In genomic region chr10:69263906-69264305, GRCm38 (mm10) we compare ENCODE assay signal across 13 mouse cellular contexts. TPM values are rescaled to one million over a fixed set of nuclear protein-coding genes. Genes with fewer than 3 reads are reported as not detected.
A peak's percentile ranks its signal among the peaks of the same experiment; 100 is the strongest.
DNase-seq lines count a peak whose midpoint lies in the region; ATAC-seq lines count a peak whose summit lies in the region.
"Had no signal": no experiment of that assay in that cellular context is flagged by ENCODE, and none has a peak within 500 bp of the region (broad histone marks: within the 10 kb centered on the region; RNA-seq: fewer than 3 reads in every experiment).

No protein-coding gene starts in this region.

- no peak overlapping the region for H3K27ac ChIP-seq in forebrain, embryonic 14.5 days (ENCODE audit: low read depth, low read length)
- no peak overlapping the region for H3K27ac ChIP-seq in forebrain, embryonic 11.5 days (ENCODE audit: low read depth, low read length)
- H3K27ac ChIP-seq in hindbrain, embryonic 10.5 days, result no peak overlapping the region
- H3K27ac ChIP-seq in hindbrain, embryonic 16.5 days (ENCODE audit: low read depth, low read length), result no peak overlapping the region
- no peak overlapping the region for H3K27ac ChIP-seq in midbrain, embryonic 11.5 days (ENCODE audit: low read depth, low read length)
- H3K27ac ChIP-seq in midbrain, embryonic 13.5 days, result no peak overlapping the region
- H3K27ac ChIP-seq: neural tube, embryonic 12.5 days had no signal

- H3K36me3 ChIP-seq in forebrain, embryonic 14.5 days (ENCODE audit: control insufficient read depth, insufficient read depth, low read length), result no peaks in the 10 kb centered on the region
- no peaks in the 10 kb centered on the region for H3K36me3 ChIP-seq in forebrain, embryonic 11.5 days (ENCODE audit: control insufficient read depth, insufficient read depth, low read length)
- peaks cover 15% of the 10 kb centered on the region; the same call in 1 of the 2 replicates for H3K36me3 ChIP-seq in hindbrain, embryonic 10.5 days
- 0 out of 2 replicates have a peak, but pooled peaks cover 3% of the 10 kb centered on the region for H3K36me3 ChIP-seq in hindbrain, embryonic 16.5 days (ENCODE audit: control insufficient read depth, insufficient read depth, low read length)
- no peaks in the 10 kb centered on the region for H3K36me3 ChIP-seq in midbrain, embryonic 11.5 days (ENCODE audit: control insufficient read depth, insufficient read depth, low read length)
- H3K36me3 ChIP-seq in midbrain, embryonic 13.5 days, result peaks cover 16% of the 10 kb centered on the region; the same call in 1 of the 2 replicates

- WGBS in forebrain, embryonic 14.5 days, result 77% methylated on average over 2 of the region's 2 CpGs
- 90% methylated on average over 2 of the region's 2 CpGs for WGBS in forebrain, embryonic 11.5 days
- WGBS in hindbrain, embryonic 10.5 days, result 83% methylated on average over 2 of the region's 2 CpGs
- 78% methylated on average over 2 of the region's 2 CpGs for WGBS in hindbrain, embryonic 16.5 days
- 83% methylated on average over 2 of the region's 2 CpGs for WGBS in midbrain, embryonic 11.5 days
- WGBS in midbrain, embryonic 13.5 days, result 64% methylated on average over 2 of the region's 2 CpGs

- peak; percentile 16 for DNase-seq in forebrain, embryonic 14.5 days (ENCODE audit: low spot score)
- no peak for DNase-seq in forebrain, embryonic 11.5 days (ENCODE audit: low spot score)
- peak; percentile 18 for DNase-seq in hindbrain, embryonic 10.5 days (ENCODE audit: low spot score)
- no peak for DNase-seq in midbrain, embryonic 11.5 days (ENCODE audit: low spot score, missing footprints)
- DNase-seq in retina, embryonic 14.5 days (ENCODE audit: low spot score), result peak; percentile 19
- DNase-seq in c-Kit-positive CD71-positive TER-119-positive erythroid progenitor cells, embryonic 14.5 days (ENCODE audit: low spot score), result no peak
- DNase-seq: cerebellum, adult 18-20 months; lung, postnatal 14 days had no signal

- no peak overlapping the region for H3K4me2 ChIP-seq in forebrain, embryonic 14.5 days (ENCODE audit: low read length)
- no peak overlapping the region for H3K4me2 ChIP-seq in forebrain, embryonic 11.5 days (ENCODE audit: low read depth, low read length, severe bottlenecking)
- no peak overlapping the region for H3K4me2 ChIP-seq in hindbrain, embryonic 16.5 days (ENCODE audit: low read length)
- H3K4me2 ChIP-seq in midbrain, embryonic 11.5 days, result no peak overlapping the region
- H3K4me2 ChIP-seq in midbrain, embryonic 13.5 days (replicated peaks), result no peak overlapping the region
- H3K4me2 ChIP-seq: liver, embryonic 11.5 days; neural tube, embryonic 12.5 days had no signal

- no peaks in the 10 kb centered on the region for H3K27me3 ChIP-seq in forebrain, embryonic 14.5 days (replicated peaks; ENCODE audit: control insufficient read depth, insufficient read depth, low read length)
- H3K27me3 ChIP-seq in forebrain, embryonic 11.5 days (ENCODE audit: control insufficient read depth, insufficient read depth, low read length), result no peaks in the 10 kb centered on the region
- no peaks in the 10 kb centered on the region for H3K27me3 ChIP-seq in hindbrain, embryonic 10.5 days (ENCODE audit: insufficient read depth, poor library complexity, severe bottlenecking)
- H3K27me3 ChIP-seq in hindbrain, embryonic 16.5 days (replicated peaks; ENCODE audit: control insufficient read depth, insufficient read depth, low read length), result no peaks in the 10 kb centered on the region
- H3K27me3 ChIP-seq in midbrain, embryonic 11.5 days (ENCODE audit: control insufficient read depth, insufficient read depth, low read length), result no peaks in the 10 kb centered on the region
- H3K27me3 ChIP-seq in midbrain, embryonic 13.5 days, result no peaks in the 10 kb centered on the region
- H3K27me3 ChIP-seq: neural tube, embryonic 12.5 days had no signal

- no peak overlapping the region for H3K4me3 ChIP-seq in forebrain, embryonic 14.5 days (ENCODE audit: low read depth, low read length)
- no peak overlapping the region for H3K4me3 ChIP-seq in forebrain, embryonic 11.5 days (ENCODE audit: low read depth, low read length)
- no peak overlapping the region for H3K4me3 ChIP-seq in hindbrain, embryonic 10.5 days
- no peak overlapping the region for H3K4me3 ChIP-seq in hindbrain, embryonic 16.5 days (ENCODE audit: low read length)
- H3K4me3 ChIP-seq in midbrain, embryonic 11.5 days (ENCODE audit: low read depth, low read length), result no peak overlapping the region
- no peak overlapping the region for H3K4me3 ChIP-seq in midbrain, embryonic 13.5 days (replicated peaks)
- H3K4me3 ChIP-seq: neural tube, embryonic 12.5 days had no signal

- H3K9ac ChIP-seq in forebrain, embryonic 14.5 days (ENCODE audit: low read length), result no peak overlapping the region
- H3K9ac ChIP-seq in forebrain, embryonic 11.5 days (ENCODE audit: low read length), result no peak overlapping the region
- H3K9ac ChIP-seq in hindbrain, embryonic 16.5 days (ENCODE audit: low read depth, low read length), result no peak overlapping the region
- no peak overlapping the region for H3K9ac ChIP-seq in midbrain, embryonic 11.5 days (ENCODE audit: low read length)
- no peak overlapping the region for H3K9ac ChIP-seq in midbrain, embryonic 13.5 days (replicated peaks)
- H3K9ac ChIP-seq: neural tube, embryonic 12.5 days had no signal

- H3K4me1 ChIP-seq in forebrain, embryonic 14.5 days (ENCODE audit: control insufficient read depth, insufficient read depth, low read length), result no peaks in the 10 kb centered on the region
- H3K4me1 ChIP-seq in forebrain, embryonic 11.5 days (replicated peaks; ENCODE audit: control insufficient read depth, insufficient read depth, low read length), result no peaks in the 10 kb centered on the region
- H3K4me1 ChIP-seq in hindbrain, embryonic 10.5 days (replicated peaks), result peaks cover 22% of the 10 kb centered on the region
- H3K4me1 ChIP-seq in hindbrain, embryonic 16.5 days (ENCODE audit: control insufficient read depth, insufficient read depth, low read depth, low read length), result peaks cover 4% of the 10 kb centered on the region
- H3K4me1 ChIP-seq in midbrain, embryonic 11.5 days (ENCODE audit: control insufficient read depth, insufficient read depth, low read length), result peaks cover 8% of the 10 kb centered on the region
- H3K4me1 ChIP-seq in midbrain, embryonic 13.5 days (replicated peaks), result peaks cover 17% of the 10 kb centered on the region

- H3K9me3 ChIP-seq in forebrain, embryonic 14.5 days (replicated peaks; ENCODE audit: control insufficient read depth, low read length), result no peaks in the 10 kb centered on the region
- no peaks in the 10 kb centered on the region for H3K9me3 ChIP-seq in forebrain, embryonic 11.5 days (ENCODE audit: control insufficient read depth, low read length)
- H3K9me3 ChIP-seq in hindbrain, embryonic 10.5 days, result no peaks in the 10 kb centered on the region
- no peaks in the 10 kb centered on the region for H3K9me3 ChIP-seq in hindbrain, embryonic 16.5 days (ENCODE audit: control insufficient read depth, low read length)
- H3K9me3 ChIP-seq in midbrain, embryonic 11.5 days (ENCODE audit: control insufficient read depth, low read length), result no peaks in the 10 kb centered on the region
- no peaks in the 10 kb centered on the region for H3K9me3 ChIP-seq in midbrain, embryonic 13.5 days
- H3K9me3 ChIP-seq: neural tube, embryonic 12.5 days had no signal

- ATAC-seq in forebrain, embryonic 14.5 days, result no peak
- no peak for ATAC-seq in forebrain, embryonic 11.5 days (replicated peaks; ENCODE audit: low FRiP score)
- ATAC-seq in hindbrain, embryonic 16.5 days, result no peak
- ATAC-seq in midbrain, embryonic 11.5 days (ENCODE audit: low FRiP score), result peak; percentile 53; the same call in 1 of the 2 replicates
- ATAC-seq in midbrain, embryonic 13.5 days, result no peak
- ATAC-seq: midbrain, embryonic 16.5 days had no signal

RNA-seq across cellular contexts. Expression of gene A930033H14Rik, which starts 51.0 kb away (rescaled TPM):
- polyA plus RNA-seq in forebrain, embryonic 14.5 days (2014; fragmentation: Nextera tagmentation; extraction: Ambion mirVana), result 0.71 and 1.0 TPM in 2 replicates
- 1.4 and 1.9 TPM in 2 replicates for polyA plus RNA-seq in forebrain, embryonic 11.5 days (2014; fragmentation: Nextera tagmentation; extraction: Ambion mirVana)
- 0.81 and 0.96 TPM in 2 replicates for polyA plus RNA-seq in hindbrain, embryonic 10.5 days (2016; fragmentation: Nextera tagmentation; extraction: Ambion mirVana)
- polyA plus RNA-seq in hindbrain, embryonic 16.5 days (2015; fragmentation: Nextera tagmentation; extraction: Ambion mirVana), result 1.2 and 1.8 TPM in 2 replicates
- 0.82 and 0.91 TPM in 2 replicates for polyA plus RNA-seq in midbrain, embryonic 11.5 days (2014; fragmentation: Nextera tagmentation; extraction: Ambion mirVana)
- 1.3 and 1.5 TPM in 2 replicates for polyA plus RNA-seq in midbrain, embryonic 13.5 days (2015; fragmentation: Nextera tagmentation; extraction: Ambion mirVana)

Comparison
In these comparisons a context has a peak if more than half of its experiments do, and no peak if none do; other contexts are left out.
1. DNase-seq: peak in forebrain, embryonic 14.5 days (single experiment), hindbrain, embryonic 10.5 days (single experiment) and retina, embryonic 14.5 days (single experiment); none in forebrain, embryonic 11.5 days (single experiment), midbrain, embryonic 11.5 days (single experiment) and c-Kit-positive CD71-positive TER-119-positive erythroid progenitor cells, embryonic 14.5 days (single experiment).